Comparison of ENCODE assay signal across 12 mouse cellular contexts in genomic region chr4:150011564-150012321, GRCm38 (mm10). TPM values are rescaled to one million over a fixed set of nuclear protein-coding genes. Genes with fewer than 3 reads are reported as not detected.
DNase-seq lines count a peak whose midpoint lies in the region; ATAC-seq and TF ChIP-seq lines count a peak whose summit lies in the region.
"Had no signal": no experiment of that assay in that cellular context is flagged by ENCODE, and none has a peak within 500 bp of the region (broad histone marks: within the 10 kb centered on the region; RNA-seq: fewer than 3 reads in every experiment).

No protein-coding gene starts in this region.

- no peaks in the 10 kb centered on the region for H3K27me3 ChIP-seq in embryonic facial prominence, embryonic 14.5 days (replicated peaks; ENCODE audit: control insufficient read depth, insufficient read depth, low read length)
- peaks cover 15% of the 10 kb centered on the region; the same call in 1 of the 2 replicates for H3K27me3 ChIP-seq in embryonic facial prominence, embryonic 10.5 days (replicated peaks; ENCODE audit: low read depth, poor library complexity, severe bottlenecking)
- H3K27me3 ChIP-seq in lung, embryonic 14.5 days (ENCODE audit: insufficient read depth, low read length), result no peaks in the 10 kb centered on the region
- H3K27me3 ChIP-seq in stomach, embryonic 16.5 days (ENCODE audit: control insufficient read depth, insufficient read depth, low read length), result no peaks in the 10 kb centered on the region
- no peaks in the 10 kb centered on the region for H3K27me3 ChIP-seq in forebrain, postnatal 0 days (ENCODE audit: insufficient read depth, low read length)
- H3K27me3 ChIP-seq: embryonic facial prominence, embryonic 13.5 days; lung, embryonic 15.5 days had no signal

- no peak overlapping the region; the same call in 1 of the 2 replicates for H3K9ac ChIP-seq in embryonic facial prominence, embryonic 14.5 days (ENCODE audit: low read depth, low read length)
- H3K9ac ChIP-seq in lung, embryonic 14.5 days, result no peak overlapping the region
- H3K9ac ChIP-seq in stomach, embryonic 16.5 days (ENCODE audit: low read length), result no peak overlapping the region
- H3K9ac ChIP-seq in forebrain, postnatal 0 days, result no peak overlapping the region
- H3K9ac ChIP-seq: embryonic facial prominence, embryonic 13.5 days; lung, embryonic 15.5 days had no signal

- H3K4me3 ChIP-seq in embryonic facial prominence, embryonic 14.5 days (ENCODE audit: low read depth, low read length), result no peak overlapping the region
- no peak overlapping the region for H3K4me3 ChIP-seq in embryonic facial prominence, embryonic 10.5 days
- H3K4me3 ChIP-seq in lung, embryonic 14.5 days (ENCODE audit: low read depth, low read length), result no peak overlapping the region
- H3K4me3 ChIP-seq in stomach, embryonic 16.5 days (replicated peaks; ENCODE audit: low read length), result no peak overlapping the region
- H3K4me3 ChIP-seq in forebrain, postnatal 0 days (ENCODE audit: low read depth, low read length), result no peak overlapping the region
- H3K4me3 ChIP-seq: embryonic facial prominence, embryonic 13.5 days; lung, embryonic 15.5 days had no signal

- 35% methylated on average over 10 of the region's 10 CpGs for WGBS in embryonic facial prominence, embryonic 14.5 days
- WGBS in embryonic facial prominence, embryonic 10.5 days, result 51% methylated on average over 10 of the region's 10 CpGs
- WGBS in lung, embryonic 14.5 days, result 19% methylated on average over 10 of the region's 10 CpGs
- WGBS in stomach, embryonic 16.5 days, result 22% methylated on average over 10 of the region's 10 CpGs
- WGBS in forebrain, postnatal 0 days, result 56% methylated on average over 10 of the region's 10 CpGs

- no peak overlapping the region for H3K27ac ChIP-seq in embryonic facial prominence, embryonic 14.5 days (replicated peaks; ENCODE audit: low read depth, low read length)
- H3K27ac ChIP-seq in embryonic facial prominence, embryonic 10.5 days (replicated peaks), result no peak overlapping the region
- H3K27ac ChIP-seq in lung, embryonic 14.5 days (ENCODE audit: low read depth), result no peak overlapping the region
- H3K27ac ChIP-seq in stomach, embryonic 16.5 days (ENCODE audit: low read length), result peak overlapping the region; percentile 2
- no peak overlapping the region for H3K27ac ChIP-seq in forebrain, postnatal 0 days (ENCODE audit: low read depth, low read length)
- H3K27ac ChIP-seq: embryonic facial prominence, embryonic 13.5 days; lung, embryonic 15.5 days had no signal

- H3K36me3 ChIP-seq in embryonic facial prominence, embryonic 14.5 days (ENCODE audit: control insufficient read depth, insufficient read depth, low read length), result no peaks in the 10 kb centered on the region
- H3K36me3 ChIP-seq in embryonic facial prominence, embryonic 10.5 days (replicated peaks), result no peaks in the 10 kb centered on the region
- H3K36me3 ChIP-seq in lung, embryonic 14.5 days (ENCODE audit: insufficient read depth), result no peaks in the 10 kb centered on the region
- no peaks in the 10 kb centered on the region for H3K36me3 ChIP-seq in stomach, embryonic 16.5 days (ENCODE audit: control insufficient read depth, insufficient read depth, low read length)
- no peaks in the 10 kb centered on the region for H3K36me3 ChIP-seq in forebrain, postnatal 0 days (ENCODE audit: insufficient read depth)
- H3K36me3 ChIP-seq: embryonic facial prominence, embryonic 13.5 days; lung, embryonic 15.5 days had no signal

- H3K4me1 ChIP-seq in embryonic facial prominence, embryonic 14.5 days (ENCODE audit: control insufficient read depth, insufficient read depth, low read length), result peaks cover 18% of the 10 kb centered on the region
- peaks cover 26% of the 10 kb centered on the region for H3K4me1 ChIP-seq in embryonic facial prominence, embryonic 10.5 days
- peaks cover 16% of the 10 kb centered on the region; the same call in 1 of the 2 replicates for H3K4me1 ChIP-seq in lung, embryonic 14.5 days (ENCODE audit: insufficient read depth)
- peaks cover 24% of the 10 kb centered on the region for H3K4me1 ChIP-seq in stomach, embryonic 16.5 days (ENCODE audit: control insufficient read depth, insufficient read depth, low read length)
- H3K4me1 ChIP-seq in forebrain, postnatal 0 days (ENCODE audit: insufficient read depth), result no peaks in the 10 kb centered on the region

- no peak for ATAC-seq in embryonic facial prominence, embryonic 14.5 days (ENCODE audit: low read depth)
- ATAC-seq in lung, embryonic 14.5 days (ENCODE audit: insufficient read depth), result no peak
- no peak for ATAC-seq in stomach, embryonic 16.5 days (ENCODE audit: insufficient read depth, low FRiP score)
- no peak for ATAC-seq in forebrain, postnatal 0 days
- ATAC-seq: hindbrain, embryonic 16.5 days had no signal

- H3K9me3 ChIP-seq in embryonic facial prominence, embryonic 14.5 days (ENCODE audit: control insufficient read depth, low read length), result no peaks in the 10 kb centered on the region
- no peaks in the 10 kb centered on the region for H3K9me3 ChIP-seq in embryonic facial prominence, embryonic 10.5 days
- H3K9me3 ChIP-seq in lung, embryonic 14.5 days (ENCODE audit: low read depth, low read length), result no peaks in the 10 kb centered on the region
- H3K9me3 ChIP-seq in stomach, embryonic 16.5 days (replicated peaks; ENCODE audit: control insufficient read depth, low read length), result no peaks in the 10 kb centered on the region
- no peaks in the 10 kb centered on the region for H3K9me3 ChIP-seq in forebrain, postnatal 0 days (ENCODE audit: low read length)
- H3K9me3 ChIP-seq: embryonic facial prominence, embryonic 13.5 days; lung, embryonic 15.5 days had no signal

- TF ChIP-seq CTCF in lung, embryonic 14.5 days (IDR thresholded peaks at IDR 0.05; ENCODE audit: low read depth), result no peak
- no peak for TF ChIP-seq CTCF in forebrain, postnatal 0 days (IDR thresholded peaks at IDR 0.05; ENCODE audit: low read depth)

- DNase-seq in embryonic facial prominence, embryonic 14.5 days (ENCODE audit: low spot score), result peak; percentile 46
- DNase-seq in embryonic facial prominence, embryonic 10.5 days (ENCODE audit: low spot score), result no peak
- peak; percentile 31 for DNase-seq in lung, embryonic 14.5 days
- DNase-seq in lung, postnatal 25 days (ENCODE audit: low spot score), result no peak
- DNase-seq in liver, result peak; percentile 47
- DNase-seq in forebrain, postnatal 0 days, result no peak
- DNase-seq in spleen, postnatal 10 days (ENCODE audit: low spot score in 2 of 2), result no peak
- DNase-seq: cerebellum, adult 11-12 months had no signal

- H3K4me2 ChIP-seq in embryonic facial prominence, embryonic 14.5 days (ENCODE audit: low read depth, low read length), result no peak overlapping the region
- no peak overlapping the region; the same call in 1 of the 2 replicates for H3K4me2 ChIP-seq in lung, embryonic 14.5 days
- H3K4me2 ChIP-seq in stomach, embryonic 16.5 days (ENCODE audit: low read depth, low read length), result no peak overlapping the region
- no peak overlapping the region for H3K4me2 ChIP-seq in forebrain, postnatal 0 days (ENCODE audit: low read depth)
- H3K4me2 ChIP-seq: embryonic facial prominence, embryonic 13.5 days; lung, embryonic 15.5 days had no signal

RNA-seq across cellular contexts. Expression of gene H6pd, which starts 2.9 kb away (rescaled TPM):
- 14.1 and 14.7 TPM in 2 replicates for polyA plus RNA-seq in embryonic facial prominence, embryonic 14.5 days (2014; fragmentation: Nextera tagmentation; extraction: Ambion mirVana)
- polyA plus RNA-seq in embryonic facial prominence, embryonic 10.5 days (2016; fragmentation: Nextera tagmentation; extraction: Ambion mirVana), result 4.9 and 5.3 TPM in 2 replicates
- 20.4 and 22.0 TPM in 2 replicates for polyA plus RNA-seq in lung, embryonic 14.5 days (2014; fragmentation: Nextera tagmentation; extraction: Ambion mirVana)
- 14.9 and 15.2 TPM in 2 replicates for polyA plus RNA-seq in stomach, embryonic 16.5 days (2015; fragmentation: Nextera tagmentation; extraction: Ambion mirVana)
- total RNA-seq in forebrain, postnatal 0 days (2014; rRNA removed), result 6.5 and 8.4 TPM in 2 replicates
- polyA plus RNA-seq in forebrain, postnatal 0 days (2015; fragmentation: Nextera tagmentation; extraction: Ambion mirVana), result 1.7 and 3.1 TPM in 2 replicates

RNA-seq across cellular contexts. Expression of gene Spsb1, which starts 56.9 kb away (rescaled TPM):
- 16.3 and 19.6 TPM in 2 replicates for polyA plus RNA-seq in embryonic facial prominence, embryonic 14.5 days (2014; fragmentation: Nextera tagmentation; extraction: Ambion mirVana)
- polyA plus RNA-seq in embryonic facial prominence, embryonic 10.5 days (2016; fragmentation: Nextera tagmentation; extraction: Ambion mirVana), result 16.7 and 21.4 TPM in 2 replicates
- polyA plus RNA-seq in lung, embryonic 14.5 days (2014; fragmentation: Nextera tagmentation; extraction: Ambion mirVana), result 17.0 and 17.1 TPM in 2 replicates
- 14.6 and 17.0 TPM in 2 replicates for polyA plus RNA-seq in stomach, embryonic 16.5 days (2015; fragmentation: Nextera tagmentation; extraction: Ambion mirVana)
- 7.1 and 7.3 TPM in 2 replicates for total RNA-seq in forebrain, postnatal 0 days (2014; rRNA removed)
- 5.8 and 6.2 TPM in 2 replicates for polyA plus RNA-seq in forebrain, postnatal 0 days (2015; fragmentation: Nextera tagmentation; extraction: Ambion mirVana)

Comparison
In these comparisons a context has a peak if more than half of its experiments do, and no peak if none do; other contexts are left out.
1. DNase-seq: peak in embryonic facial prominence, embryonic 14.5 days (single experiment), lung, embryonic 14.5 days (single experiment) and liver (single experiment); none in embryonic facial prominence, embryonic 10.5 days (single experiment), lung, postnatal 25 days (single experiment), forebrain, postnatal 0 days (single experiment) and spleen, postnatal 10 days (0 of 2).